Mouse (Mus musculus): ENCODE data around the gene Ptpru.

Ptpru gene

DNA sequence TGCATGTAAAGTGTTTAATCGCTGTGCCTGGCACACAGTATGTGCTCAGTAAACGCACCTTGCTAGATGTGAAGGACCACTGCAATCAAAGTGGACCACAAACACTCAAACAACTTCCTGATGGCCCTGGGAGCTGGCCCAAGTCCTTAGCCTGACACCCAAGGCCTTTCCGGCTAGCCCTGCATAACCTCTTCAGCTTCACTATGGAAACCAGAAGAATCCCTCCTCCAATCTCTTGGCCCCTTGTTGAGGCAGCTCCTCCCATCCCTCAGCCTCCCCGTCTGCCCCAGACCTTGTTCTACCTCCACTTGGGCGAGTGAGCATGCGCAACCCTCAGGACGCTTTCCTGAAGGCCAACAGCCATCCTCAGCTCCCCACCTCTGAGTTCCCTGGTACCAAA, 51.3 kb downstream of the Ptpru start:
- no peak for DNase-seq (ENCODE audit: low spot score in 2 of 2)

DNA sequence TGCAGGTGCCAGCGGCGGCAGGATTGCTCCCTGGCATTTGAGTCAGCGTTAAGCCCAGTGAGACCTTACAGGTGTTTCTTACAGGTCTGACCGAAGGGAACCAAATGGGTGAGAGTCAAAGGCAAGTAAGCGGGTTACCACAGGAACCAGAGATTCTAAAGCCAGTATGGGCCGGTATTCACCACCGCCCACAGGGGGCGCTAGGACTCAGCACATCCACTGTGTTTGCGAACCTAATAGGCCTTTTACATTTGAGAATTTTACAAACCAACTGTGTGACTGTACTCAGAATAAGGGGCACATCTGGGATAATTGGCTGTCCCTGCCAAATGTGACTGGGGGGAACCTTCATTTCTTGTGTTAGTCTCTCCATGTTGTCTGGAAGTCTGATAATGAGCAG, 54.1 kb downstream of the Ptpru start:
- no peak for DNase-seq (ENCODE audit: low spot score in 2 of 2)

DNA sequence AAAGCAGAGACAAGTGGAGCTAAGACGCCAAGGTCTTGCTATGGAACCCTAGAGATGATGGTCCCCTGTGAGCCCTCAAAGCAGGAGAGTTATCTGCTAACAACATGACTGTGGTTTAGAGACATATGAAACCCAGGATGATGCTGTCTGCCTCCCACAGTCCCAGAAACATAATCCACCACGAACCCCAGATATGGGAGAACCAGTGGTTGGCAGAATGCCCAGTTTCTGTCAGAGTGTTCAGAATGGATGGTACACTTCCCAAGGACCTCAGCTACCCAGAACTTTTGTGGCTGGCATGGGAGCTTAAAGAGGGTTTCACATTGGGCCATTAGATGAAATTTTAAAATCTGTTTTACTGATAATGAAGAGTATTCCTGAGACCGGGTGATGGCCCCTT, 57.1 kb downstream of the Ptpru start:
- no peak for DNase-seq (ENCODE audit: low spot score in 2 of 2)

DNA sequence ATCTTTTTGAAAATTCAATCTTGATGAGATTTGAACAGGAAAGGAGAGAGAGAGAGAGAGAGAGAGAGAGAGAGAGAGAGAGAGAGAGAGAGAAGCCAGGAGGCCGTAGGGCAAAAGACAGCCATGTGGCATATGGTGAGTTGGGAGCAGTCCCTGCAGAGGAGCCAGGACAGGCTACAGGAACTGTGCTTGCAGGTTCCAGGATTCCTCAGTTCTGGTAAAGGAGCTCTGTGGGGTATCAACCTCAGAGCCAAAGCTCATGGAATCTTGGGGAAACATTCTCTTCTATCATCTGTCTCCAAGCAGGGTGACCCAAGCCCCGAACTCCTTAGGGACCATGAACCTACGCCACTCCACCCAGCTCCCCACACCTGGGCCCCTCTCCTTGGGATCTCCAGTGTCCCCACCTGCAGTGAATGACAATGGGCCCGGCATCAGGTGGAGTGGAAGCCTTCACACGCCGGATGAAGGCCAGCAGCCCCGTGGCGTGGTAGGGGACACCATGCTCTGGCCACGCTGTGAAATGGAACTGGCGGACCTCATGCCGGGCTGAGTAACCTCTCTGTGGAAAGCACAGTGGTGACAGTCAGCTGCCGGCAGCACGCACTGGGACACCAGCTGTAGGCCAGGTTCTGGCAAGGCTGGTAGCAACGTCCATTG, 59.3 kb downstream of the Ptpru start:
- DNase-seq (ENCODE audit: low spot score in 2 of 2) = no peak

DNA sequence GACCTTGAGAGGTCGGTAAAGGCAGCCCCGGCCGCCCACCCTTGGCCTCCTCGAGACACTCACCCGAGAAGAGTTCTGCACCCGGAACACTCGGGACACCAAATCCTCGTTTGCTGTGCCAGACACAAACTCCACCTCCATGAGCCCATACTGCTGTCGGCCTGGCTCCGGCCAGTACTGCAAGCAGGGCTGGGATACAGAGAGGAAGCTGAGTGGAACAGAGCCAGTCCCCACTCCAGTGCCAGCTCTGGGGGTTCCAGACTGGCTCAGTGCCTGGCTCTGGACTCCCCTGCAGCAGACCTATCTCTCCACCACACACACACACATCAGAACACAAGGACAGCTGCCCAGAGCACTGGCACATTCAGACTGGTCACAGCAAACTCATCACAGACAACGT, 66.7 kb downstream of the Ptpru start:
- peak in 1 of 2 experiments; percentile 28 for DNase-seq (ENCODE audit: low spot score in 2 of 2)

DNA sequence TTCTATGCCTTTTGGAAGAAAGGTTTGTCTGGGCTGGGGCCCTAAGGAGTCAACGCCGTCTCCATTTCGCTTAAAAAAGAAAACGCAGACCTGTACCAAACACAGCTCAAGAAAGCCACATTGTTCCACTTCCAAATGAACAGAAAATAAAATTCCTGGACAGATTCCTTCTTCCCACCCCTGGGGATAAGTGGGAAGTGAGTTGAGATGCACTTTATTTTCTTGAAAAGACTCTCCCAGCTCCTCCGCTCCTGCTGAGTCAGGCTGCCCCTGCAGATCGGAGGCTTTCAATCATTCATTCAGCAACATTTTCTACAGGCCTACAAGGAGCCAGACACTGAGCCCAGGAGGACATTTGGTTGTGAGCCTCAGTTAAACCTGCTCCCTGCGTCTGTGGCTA, 74.2 kb downstream of the Ptpru start:
- DNase-seq (ENCODE audit: low spot score in 2 of 2) = no peak

DNA sequence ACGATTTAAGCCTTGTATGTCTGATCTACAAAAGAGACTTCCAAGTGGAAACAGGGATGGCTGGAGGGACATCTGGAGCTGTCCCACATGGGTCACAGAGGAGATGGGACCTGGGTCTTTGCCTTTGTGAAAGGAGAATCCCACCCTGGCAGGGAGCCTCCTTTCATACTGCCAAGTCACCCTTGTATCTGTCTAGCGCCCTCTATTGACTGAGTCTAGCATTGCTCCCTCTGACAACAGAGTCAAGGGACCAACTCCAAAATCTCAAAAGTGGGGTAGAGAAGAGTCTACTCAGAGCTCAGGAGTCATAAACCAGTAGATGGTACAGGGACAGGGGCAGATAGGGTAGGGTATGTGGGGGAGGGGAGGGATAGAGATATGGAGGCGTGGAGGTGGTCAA, 74.6 kb downstream of the Ptpru start:
- DNase-seq (ENCODE audit: low spot score in 2 of 2) = no peak

DNA sequence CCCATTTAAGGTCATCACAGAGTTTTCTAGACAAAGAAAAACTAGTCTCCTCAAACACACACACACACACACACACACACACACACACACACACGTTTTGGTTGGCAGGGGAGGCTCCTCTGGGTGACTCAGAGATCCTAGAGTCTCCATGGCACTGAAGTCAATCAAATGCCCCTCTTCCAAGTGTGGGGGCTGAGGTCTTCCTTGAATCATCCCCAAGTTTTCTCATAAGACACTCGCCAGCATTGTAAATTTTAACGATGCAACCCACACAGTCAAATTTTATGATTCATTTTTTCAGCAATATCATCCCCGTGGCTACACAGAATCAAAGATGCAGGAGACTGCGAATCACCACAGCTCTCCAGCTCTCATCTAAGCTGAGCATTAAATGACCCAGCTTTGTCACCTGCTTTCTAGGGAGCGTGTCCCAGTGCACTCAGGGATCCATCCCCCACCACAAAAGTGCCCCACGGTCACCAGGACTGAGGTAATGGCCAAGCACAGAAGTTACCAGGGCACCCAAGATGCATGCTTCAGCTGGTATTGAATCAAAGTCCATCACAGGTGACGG, 75.8 kb downstream of the Ptpru start:
- no peak for DNase-seq (ENCODE audit: low spot score in 2 of 2)

DNA sequence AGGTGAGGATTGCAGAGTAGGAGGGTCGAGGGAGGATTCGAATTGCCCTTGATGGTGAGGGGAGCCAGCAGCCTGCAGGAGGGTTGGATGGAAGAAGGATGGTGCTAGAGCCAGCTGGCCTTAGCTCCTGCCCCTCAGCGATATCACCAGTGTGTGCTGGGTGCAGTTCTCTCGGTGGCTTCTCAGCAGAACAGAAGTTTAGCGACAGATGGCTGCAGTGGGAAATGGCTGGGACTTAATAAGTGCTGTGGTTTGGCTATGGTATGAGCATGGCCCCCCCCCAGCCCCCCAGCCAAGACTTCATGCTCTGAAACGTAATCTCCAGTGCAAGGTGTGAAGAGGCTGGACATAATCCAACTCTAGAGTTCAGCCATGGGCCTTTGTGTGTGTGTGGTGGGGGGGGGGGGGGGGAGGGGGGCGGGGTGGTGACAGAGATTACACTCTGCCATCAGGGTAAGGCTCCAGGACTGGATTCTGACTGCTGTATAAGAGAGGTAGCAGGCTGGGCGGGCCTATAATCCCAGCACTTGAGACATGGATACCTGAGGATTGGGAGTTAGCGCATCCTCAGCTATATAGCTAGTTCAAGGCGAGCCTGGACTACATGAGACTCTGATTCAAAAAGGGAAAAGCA, 85.8 kb downstream of the Ptpru start:
- no peak for DNase-seq (ENCODE audit: low spot score in 2 of 2)

DNA sequence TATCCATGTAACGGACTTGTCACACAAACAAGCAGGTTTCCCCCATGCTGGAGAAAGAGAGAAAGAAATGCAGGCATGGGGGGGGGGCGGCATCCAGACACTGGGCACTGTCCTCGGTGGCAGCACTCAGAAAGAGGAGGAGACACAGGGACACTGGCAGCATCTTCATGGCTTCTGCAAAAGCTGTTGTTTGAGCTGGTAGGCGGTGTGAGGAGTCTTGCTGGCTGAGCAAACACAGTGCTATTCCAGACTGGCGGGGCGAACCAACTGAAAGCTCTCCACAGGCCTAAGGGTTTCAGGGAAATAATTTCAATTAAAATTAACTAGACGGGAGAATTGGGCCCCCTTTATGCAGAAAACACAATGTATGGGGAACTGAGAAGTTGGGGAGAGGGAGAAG, 86.5 kb downstream of the Ptpru start:
- no peak for DNase-seq (ENCODE audit: low spot score in 2 of 2)

DNA sequence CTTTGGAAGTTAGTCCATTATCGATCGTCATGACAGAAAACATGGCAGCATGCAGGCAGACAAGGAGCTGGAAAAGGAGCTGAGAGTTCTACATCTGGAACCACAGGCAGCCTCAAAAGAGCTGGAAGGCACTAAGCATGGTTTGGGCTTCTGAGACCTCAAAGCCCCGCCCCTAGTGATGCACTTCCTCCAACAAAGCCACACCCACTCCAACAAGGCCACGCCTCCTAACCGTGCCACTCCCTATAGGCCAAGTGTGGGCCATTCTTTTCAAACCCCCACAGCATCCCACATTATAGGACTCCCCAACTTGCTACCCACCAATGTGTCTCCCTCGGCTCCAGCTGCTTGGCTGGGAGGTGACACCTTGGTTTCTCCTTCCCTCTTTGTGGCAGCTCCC, 88.3 kb downstream of the Ptpru start:
- no peak for DNase-seq (ENCODE audit: low spot score in 2 of 2)

DNA sequence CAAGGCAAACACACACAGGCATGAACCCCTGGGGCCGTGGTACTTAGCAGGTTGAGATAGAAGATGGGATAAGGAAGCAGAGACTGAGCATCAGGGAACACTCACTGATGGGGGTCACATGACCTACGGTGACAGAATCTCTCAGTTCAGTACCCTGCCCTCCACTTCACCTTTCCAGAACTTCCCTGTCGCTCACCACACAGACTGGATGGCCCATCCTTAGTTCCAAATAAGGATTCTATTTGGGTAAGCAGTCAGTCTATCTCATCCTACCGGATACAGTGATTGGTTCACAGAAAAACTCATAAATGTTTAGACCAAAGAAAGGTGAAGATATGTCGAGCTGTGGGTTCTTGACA, 93.4 kb downstream of the Ptpru start:
- DNase-seq (ENCODE audit: low spot score in 2 of 2) = no peak

DNA sequence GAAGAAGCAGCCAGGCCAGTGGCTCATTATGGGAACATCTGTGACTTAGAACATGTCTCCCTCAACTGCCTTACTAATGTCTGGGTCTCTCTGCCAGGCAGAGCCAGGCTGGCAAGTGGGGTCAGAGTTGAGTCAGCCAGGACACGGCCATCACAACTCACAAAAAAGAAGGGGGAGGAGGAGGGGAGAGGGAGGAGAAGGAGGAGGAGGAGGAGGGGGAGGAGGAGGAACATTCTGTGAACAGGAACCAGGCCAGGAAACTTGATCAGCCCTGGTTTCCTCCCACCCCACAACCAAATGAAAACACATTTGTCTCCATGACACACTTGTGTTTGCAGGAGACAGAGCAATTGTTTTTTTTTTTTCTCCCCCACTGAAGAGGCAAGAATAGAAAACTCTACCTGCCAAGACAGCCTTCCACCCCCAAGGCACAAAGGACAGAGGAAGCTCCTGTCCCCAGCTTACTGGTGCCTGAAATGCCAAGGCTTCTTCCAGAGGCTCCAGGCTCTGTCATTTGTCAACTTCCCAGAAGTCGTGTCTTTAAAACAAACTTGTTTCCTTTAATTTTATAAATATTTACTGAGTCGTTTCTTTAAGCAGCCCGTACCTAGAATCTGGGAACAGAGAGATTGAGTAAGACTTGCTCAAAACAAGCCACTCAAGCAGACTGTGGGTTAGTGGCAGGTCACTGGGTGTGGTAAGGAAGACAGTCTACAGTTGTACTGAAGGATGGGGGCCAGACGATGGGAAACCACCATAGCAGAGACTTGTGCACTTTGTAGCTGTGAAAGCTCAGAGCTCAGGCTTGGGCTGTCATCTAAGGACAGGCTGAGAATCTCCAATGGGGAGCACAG, 94.0 kb downstream of the Ptpru start:
- DNase-seq (ENCODE audit: low spot score in 2 of 2) = no peak

DNA sequence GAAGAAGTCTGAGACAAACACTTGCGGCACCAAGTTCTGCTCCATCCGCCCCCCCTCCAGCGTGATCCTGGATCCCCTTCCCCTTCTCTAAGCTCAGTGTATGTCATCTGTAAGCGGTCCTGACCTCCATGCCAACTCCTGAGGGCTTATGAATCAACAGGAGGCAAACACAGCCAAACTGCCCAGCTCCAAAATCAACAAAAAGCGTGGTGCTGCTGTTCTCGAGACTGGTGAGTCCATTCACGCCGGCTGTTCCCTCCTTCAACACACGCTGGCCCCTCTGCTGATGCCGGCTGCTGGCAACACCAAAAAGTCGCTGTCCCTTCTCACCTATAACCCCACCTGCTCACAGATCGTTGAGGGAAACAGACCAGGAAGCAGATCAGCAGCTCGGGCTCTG, 95.1 kb downstream of the Ptpru start:
- no peak for DNase-seq (ENCODE audit: low spot score in 2 of 2)

DNA sequence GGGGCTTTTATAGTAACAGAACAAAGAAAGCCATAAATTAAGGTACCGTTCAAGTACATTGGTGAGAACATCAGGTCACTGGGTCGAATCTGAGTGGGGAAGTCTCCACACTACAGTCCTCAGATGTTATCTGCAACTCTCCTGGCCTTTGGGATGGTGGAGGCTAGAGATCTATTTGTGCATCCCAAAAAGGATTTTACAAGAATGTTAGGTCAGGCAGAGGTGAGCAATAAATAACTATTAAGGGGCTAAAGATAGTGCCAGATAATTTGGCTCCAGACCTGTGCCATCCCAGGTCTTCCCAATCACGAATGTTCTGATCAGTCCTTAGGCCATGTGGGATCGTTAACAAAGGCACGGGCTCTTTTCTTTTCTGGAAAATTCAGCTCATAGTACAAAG, 97.5 kb downstream of the Ptpru start:
- DNase-seq (ENCODE audit: low spot score in 2 of 2) = no peak

DNA sequence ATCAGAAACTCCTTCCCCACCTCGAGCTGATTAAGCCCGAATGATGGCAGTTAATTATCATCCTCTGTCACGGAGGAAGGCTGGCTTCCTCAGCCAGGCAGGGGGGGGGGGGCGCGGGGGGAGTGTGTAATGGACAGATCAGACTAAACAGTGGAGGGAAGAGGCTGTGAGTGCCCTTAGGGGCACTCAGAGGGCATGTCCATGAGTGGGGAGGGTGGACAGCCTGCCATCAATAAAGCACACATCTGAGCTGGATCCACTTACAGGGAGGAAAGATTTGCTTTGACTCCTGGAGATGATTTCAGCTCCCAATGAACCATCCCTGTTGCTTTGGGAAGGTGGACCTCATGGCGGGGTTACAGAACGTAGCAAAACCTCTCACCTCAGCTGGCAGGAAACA, 109.5 kb downstream of the Ptpru start:
- no peak for DNase-seq (ENCODE audit: low spot score in 2 of 2)

DNA sequence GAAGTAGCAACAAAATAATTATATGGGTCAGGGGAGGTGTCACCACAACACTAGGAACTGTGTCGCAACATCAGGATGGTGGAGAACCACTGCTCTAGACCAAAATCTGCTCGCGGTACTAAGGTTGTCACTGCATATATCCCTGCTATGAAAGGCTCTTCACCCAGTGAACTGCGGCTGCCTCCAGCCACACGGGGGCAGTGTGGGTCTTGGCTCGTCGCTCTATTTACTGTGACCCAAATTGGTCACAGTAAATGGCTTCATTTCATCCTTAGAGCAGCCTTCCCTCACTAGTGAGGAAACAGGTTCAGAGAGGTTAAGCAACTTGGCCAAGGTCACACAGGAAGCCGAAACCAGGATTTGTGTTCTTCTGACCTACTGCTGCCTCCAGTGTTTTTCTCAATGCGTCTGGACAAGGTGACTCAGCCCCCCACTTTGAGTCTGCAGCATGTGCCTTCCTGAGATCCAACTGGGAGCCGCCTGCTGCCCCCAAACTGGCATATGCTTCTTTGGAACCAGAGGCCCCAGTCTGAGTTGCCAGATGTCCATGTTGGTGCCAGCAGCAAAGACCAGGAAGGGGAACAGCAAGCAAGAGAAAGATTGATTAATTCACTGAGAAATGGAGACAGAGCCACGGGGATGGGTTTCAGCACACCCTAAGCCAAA, 114.5 kb downstream of the Ptpru start:
- peak; percentile 37 to 66 for DNase-seq (ENCODE audit: low spot score in 2 of 2)

DNA sequence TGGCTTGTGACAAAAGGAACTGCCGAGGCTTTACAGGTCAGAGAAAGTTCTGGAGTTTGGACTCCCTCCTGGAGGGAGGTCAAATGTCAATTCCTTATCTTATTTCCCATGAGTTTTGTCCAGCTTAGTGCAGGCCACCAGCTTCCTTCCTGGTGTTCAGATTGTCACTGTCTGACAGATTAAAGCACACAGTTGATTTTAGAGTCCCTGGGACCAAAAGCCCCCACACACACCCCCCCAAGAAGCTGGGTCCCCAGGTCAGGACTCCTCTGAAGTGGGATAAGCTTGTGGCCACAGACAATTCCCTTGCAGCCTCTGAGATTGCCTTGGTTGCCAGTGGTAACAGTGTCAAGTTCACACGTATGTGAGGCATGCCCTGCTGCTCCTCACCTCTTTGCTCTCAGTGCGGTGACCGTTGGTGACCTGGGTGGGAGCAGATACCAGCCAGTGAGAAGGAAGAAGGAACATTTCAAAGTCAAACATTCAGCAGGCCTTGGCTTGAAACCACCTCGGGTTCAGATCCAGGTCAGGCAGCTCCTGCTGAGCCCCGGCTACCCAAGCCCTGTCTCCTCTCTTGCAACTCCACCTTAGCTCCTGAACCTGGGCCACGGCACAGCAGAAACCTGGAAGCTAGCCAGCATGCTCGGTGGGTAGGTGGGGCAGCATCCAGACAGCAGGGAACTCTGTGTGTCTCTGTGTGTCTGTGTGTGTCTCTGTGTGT, 115.8 kb downstream of the Ptpru start:
- peak in 1 of 2 experiments; percentile 58 for DNase-seq (ENCODE audit: low spot score in 2 of 2)

DNA sequence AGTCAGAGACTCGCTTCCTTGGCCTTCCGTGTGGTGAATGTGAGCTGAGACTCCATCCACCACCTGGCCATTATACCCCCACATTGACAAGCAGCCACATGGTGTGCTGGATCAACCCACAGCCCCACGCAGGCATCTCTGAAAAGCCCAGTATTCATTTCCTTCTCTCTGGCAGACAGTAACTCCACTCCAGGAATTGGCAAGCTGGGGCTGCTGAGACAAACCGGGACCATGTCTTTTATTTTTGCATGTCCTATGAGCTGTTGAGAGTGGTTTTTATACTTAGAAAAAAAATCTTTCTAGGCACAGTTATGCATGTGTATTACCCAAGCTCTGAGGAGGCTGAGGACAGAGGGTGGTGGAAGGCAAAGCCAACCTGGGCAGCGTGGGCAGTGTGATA, 118.9 kb downstream of the Ptpru start:
- DNase-seq (ENCODE audit: low spot score in 2 of 2) = no peak
